Mouse (Mus musculus) heart, postnatal 36 days (tissue): ENCODE results near the gene Rnpepl1. TPM values are rescaled to one million over a fixed set of nuclear protein-coding genes. Genes with fewer than 3 reads are reported as not detected.

Experiments
- DNase-seq, 2 experiments: peaks; one replicate each; pipeline ENCODE4 v3.0.0; 2021 to 2022
- intact Hi-C: fragments of 180-260 bp; cut with DNase I; formaldehyde crosslinking; loops from one replicate; pipeline ENCODE4 v1.15.1; 2025
- total RNA-seq, 2 experiments: library from RNA; stranded (reverse); gene quantifications; 2 replicates each; pipeline ENCODE4 v1.2.3; 2021

Rnpepl1 gene
- total RNA-seq, 2 experiments from 2014 or later, result 79.4 to 82.5 TPM

DNA sequence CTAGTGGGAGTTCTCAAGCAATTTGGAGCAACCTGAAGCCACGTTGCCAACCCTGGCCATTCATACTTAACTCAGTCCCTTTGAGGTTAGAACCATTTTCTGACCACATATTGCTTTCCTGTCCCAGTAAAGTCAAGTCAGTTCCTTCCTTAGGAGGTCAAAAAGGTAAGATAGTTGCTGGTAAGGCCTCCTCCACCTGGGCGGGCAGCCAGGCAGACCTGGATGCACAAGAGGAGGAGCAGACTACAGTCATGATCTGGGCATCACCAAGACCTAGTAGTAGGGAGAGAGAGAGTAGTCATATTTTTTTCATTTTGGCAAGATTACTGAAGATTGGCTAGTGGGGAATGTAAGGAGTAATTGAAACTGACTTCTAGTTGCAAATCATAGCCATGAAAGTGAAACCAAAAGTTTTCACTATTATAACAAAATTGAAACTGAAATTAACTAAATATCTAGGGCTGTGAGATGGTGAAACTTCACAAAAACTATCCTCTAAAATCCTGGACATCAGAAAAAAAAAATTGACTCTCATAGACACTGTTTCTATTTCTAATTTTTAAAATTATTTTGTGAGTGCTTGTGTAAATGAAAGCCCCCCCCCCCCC lies 4.8 kb upstream of the Rnpepl1 start:
- DNase-seq, result no peak
- intact Hi-C loops, result no loop called here

DNA sequence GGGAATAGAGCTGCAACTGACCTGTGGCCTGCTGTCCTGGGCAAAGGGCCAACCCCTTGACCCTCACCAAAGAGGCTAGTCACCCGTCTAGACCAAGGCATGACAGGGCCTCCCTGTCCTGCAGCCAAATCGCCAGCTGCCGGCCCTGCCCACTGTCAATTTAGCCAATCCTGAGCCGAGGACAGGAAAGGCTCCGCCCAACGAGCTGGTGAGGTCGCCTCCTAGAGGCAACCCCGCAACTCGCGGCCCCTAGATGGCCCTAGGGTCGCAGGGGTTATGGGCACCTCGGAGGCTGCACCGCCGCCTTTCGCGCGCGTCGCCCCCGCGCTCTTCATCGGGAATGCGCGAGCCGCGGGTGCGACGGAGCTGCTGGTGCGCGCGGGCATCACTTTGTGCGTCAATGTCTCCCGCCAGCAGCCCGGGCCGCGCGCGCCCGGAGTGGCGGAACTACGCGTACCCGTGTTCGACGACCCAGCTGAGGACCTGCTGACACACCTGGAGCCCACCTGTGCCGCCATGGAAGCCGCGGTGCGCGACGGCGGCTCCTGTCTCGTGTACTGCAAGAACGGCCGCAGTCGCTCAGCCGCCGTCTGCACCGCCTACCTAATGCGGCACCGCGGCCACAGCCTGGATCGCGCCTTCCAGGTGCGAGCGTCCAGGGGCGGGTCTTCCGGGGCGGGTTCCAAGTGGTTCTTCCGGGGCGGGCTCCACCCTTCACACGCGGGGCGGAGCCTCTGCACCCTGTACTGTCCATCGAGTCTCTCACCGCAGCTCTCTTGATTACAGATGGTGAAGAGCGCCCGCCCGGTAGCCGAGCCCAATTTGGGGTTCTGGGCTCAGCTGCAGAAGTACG lies 3.6 kb upstream of the Rnpepl1 start, which contains the start of gene Dusp28:
Gene Dusp28 (plus strand): TSS at position 203 of the 853 bp plus-strand sequence.
- peak; percentile 84 to 87 for DNase-seq
- intact Hi-C loops, result no loop called here

DNA sequence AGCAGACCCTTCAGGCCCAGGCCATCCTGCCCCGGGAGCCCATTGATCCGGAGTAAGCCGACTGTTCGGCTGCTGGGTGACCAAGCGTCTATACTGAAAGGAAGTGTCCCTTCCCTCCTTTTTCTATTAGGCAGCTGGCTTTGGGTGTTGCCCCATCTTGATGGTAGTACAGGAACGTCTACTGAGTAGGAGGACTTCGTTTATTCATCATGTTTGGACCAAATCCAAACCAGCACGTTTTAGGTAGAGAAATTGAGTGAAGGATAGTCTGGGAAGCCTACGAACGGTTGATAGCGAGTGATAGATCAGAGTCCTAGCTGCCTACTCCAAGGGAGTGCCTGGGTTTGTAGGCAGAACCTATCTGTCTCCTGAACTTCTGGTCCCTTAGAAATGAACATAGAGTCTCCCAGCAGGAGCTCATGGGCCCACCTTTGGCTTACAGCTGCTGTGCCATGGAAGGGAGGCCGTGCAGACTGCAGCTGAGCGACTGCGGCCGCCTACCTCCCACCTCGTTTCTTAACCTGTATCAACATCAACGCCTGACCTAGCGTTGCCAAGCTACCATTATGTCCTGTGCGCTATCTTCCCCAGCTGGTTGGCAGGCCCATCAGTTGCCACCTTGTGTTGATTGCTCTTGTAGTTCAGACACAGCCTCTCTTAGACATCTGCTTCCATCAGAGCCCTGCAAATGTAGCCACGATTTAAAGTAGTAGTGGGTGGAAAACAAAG lies 2.8 kb upstream of the Rnpepl1 start:
- intact Hi-C loops, result no loop called here
- no peak for DNase-seq

DNA sequence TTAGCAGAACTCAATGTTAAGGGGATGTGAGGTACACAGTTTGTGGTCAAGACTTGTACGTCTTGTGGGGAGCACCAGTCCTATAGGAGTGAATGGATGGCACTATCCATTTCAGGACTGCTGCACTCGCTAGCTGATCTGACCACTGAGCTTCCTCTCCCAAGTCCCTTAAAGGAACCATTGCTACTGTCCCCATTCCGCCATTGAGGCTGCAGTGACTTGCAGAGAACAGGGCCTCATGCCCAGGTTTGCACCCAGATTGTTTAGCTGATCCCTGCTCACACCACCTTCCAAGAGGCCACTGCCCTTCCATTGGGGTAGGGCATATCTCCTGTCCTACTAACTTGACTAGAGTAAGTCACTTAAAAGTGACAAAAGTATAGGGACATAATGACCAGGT lies 1.9 kb upstream of the Rnpepl1 start:
- intact Hi-C loops, result no loop called here
- no peak for DNase-seq

DNA sequence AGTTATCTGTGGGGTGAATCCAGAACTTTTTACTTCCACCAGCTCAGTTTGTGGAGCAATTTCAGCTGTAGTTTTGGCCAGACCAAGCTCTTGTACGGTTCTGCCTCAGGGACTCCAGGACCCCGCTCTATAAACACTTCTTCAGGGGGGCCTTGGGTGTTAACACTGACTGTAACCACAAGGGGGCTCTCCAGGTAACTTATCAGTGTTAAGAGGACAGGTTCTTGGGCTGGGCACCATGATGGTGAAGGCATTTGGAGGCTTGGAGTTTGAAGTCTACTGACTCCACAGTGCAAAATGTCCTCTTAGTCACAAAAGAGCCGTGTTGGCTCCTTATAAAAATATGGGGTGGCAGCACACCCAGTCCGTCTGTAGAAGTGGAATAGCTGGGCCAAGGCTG lies 1.5 kb upstream of the Rnpepl1 start:
- intact Hi-C loops, result no loop called here
- DNase-seq, result no peak

DNA sequence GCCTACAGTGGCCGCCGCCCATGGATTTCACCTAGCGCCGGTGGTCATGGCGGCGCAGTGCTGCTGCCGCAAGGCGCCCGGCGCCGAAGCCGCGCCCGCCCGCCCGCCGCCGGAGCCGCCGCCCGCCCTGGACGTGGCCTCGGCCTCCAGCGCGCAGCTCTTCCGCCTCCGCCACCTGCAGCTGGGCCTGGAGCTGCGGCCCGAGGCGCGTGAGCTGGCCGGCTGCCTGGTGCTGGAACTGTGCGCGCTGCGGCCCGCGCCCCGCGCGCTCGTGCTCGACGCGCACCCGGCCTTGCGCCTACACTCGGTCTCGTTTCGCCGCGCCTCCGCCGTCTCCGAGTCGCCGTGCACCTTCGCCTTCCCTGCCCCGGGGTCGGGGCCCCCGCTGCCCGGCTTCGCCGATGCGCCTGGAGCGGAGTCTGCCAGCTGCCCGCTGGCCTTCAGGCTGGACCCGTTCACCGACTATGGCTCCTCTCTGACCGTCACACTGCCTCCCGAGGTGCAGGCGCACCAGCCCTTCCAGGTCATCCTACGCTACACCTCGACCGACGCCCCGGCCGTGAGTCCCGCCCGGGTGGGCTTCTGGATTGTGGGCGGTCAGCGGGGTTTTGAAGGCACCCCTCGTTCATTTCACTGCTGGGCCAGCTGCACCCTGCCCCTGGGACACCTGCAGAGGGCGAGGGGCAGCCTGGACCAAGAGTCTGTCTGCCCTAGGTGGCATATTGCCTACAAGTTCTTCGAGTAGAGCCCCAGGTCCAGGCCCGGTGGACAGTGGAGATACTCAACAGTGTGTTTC lies 540 bp downstream of the Rnpepl1 start:
- intact Hi-C loops, result loop anchor here (2.0 kb wide), 1 partner anchor 24 kb away; the partner anchor contains the start of gene Capn10
- peak; percentile 57 to 79 for DNase-seq

DNA sequence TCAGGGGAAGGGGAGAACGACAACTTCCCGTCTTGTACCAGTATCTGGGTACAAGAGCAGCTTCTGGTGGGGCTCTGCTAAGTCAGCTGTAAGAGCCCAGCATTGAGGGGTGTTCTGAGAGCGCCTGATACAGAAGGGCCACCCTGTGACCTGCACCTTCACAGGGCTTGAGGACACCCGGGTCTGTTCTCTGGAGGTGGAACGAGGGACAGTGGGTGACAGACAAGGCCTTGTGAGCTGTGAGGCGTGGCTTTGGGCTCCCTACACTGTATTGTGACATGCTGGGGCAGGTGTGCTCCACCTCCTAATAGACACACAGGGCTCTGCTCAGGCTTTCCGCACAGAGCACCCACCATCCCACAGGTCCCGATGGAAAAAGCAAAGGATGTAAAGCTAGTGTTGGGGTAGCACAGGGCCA lies 1.1 kb downstream of the Rnpepl1 start:
- intact Hi-C loops, result loop anchor here (2.0 kb wide), 1 partner anchor 23 kb away; the partner anchor contains the start of gene Capn10
- DNase-seq, result no peak

DNA sequence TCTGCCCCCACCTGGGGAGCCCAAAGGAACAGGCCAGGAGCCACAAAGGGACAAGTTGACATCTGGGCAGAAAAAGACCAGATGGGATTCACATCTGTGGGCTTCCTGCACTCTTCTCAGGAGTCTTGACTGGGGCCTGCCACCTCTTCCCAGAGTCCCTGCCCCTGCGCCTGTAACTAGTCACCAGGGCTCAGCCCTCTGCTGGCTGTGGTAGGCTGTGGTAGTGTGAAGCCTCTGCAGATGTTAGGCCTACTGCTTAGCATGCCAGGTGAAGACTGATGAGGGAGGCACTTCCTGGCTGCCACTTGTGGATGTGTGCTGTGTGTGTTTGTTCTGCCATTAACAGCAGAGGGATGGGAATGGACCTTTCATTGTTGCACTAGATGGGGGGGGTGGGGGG lies 1.7 kb downstream of the Rnpepl1 start:
- intact Hi-C loops, result no loop called here
- DNase-seq, result no peak

DNA sequence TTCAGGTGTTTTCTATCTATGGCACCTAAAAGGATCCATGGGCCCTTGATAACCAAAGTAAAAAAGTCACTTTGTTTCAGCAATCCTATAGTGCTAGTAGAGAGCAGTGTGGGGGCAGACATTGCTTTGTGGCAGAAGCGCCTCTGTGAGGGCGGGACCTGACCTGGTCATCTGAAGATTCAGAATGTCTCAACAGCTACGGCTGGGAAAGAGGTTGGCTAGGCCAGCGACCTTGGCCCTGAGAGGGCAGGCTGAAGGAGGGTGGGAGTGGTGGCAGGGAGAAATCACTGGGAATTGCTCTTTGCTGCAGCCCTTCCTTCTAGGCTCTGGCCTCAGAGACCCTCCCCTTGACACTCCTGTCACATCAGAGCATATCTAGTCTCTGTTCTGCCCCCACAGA lies 3.7 kb downstream of the Rnpepl1 start:
- intact Hi-C loops, result no loop called here
- no peak for DNase-seq

DNA sequence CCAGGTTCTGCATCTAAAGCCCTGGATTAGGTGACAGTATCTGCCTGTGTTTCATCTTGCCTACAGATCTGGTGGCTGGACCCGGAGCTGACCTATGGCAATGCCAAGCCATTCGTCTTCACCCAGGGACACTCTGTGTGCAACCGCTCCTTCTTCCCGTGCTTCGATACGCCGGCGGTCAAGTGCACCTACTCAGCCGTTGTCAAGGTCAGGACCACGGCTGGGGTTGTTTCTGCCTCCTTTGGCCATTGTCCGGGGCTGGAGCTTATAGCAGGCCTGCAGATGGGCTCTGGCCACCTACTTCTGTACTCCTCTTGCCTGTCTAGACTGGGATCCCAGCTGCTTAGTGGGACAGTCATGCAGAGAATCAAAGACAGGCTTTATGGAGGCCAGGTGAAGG lies 4.4 kb downstream of the Rnpepl1 start:
- intact Hi-C loops, result no loop called here
- DNase-seq, result no peak

DNA sequence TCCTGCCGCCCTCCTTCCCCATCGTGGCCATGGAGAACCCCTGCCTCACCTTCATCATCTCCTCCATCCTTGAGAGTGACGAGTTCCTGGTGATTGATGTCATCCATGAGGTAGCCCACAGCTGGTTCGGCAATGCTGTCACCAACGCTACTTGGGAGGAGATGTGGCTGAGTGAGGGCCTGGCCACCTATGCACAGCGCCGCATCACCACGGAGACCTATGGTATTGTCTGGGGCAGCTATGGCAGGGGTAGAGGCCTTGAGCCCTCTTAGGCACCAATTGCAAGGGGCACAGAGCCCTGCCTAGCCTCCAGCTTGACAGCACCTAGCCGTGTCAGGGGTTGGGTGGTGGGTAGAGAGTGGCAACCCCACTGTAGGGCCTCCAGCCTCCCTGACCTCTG lies 6.1 kb downstream of the Rnpepl1 start:
- no peak for DNase-seq
- intact Hi-C loops, result no loop called here

DNA sequence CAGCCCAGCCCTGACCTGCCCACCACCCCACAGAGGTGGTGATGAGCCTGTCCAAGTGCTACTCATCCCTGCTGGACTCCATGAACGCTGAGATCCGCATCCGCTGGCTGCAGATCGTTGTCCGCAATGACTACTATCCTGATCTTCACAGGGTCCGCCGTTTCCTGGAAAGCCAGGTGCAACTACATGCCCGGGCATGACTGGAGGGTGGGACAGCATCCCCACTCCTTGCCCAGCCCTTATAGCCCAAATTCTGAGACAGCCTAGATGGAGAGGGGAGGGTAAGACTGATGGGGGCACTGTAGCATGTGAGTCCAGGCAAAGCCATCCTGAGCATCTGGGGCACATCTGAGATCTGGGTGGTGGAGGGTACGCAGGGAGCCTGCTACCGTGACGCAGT lies 8.6 kb downstream of the Rnpepl1 start:
- intact Hi-C loops, result no loop called here
- no peak for DNase-seq

DNA sequence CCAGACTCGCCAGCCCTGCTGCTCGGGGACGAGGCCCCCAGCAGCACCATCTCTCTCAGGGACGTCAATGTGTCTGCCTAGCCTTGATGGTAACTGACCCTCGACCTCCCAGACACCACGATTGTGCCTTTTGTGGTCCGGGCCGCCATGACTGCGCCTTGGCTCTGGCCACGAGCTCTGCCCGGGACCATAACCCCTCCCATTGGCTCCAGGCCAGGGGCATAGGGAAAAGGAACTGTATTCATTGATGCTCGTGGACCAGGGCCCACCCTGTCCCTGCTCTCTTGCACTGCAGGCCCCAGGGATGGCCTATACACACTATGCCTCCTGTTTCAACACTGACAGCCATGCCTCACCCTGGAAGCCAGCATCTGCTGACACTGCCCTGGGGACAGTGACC lies 9.2 kb downstream of the Rnpepl1 start:
- no peak for DNase-seq
- intact Hi-C loops, result no loop called here

DNA sequence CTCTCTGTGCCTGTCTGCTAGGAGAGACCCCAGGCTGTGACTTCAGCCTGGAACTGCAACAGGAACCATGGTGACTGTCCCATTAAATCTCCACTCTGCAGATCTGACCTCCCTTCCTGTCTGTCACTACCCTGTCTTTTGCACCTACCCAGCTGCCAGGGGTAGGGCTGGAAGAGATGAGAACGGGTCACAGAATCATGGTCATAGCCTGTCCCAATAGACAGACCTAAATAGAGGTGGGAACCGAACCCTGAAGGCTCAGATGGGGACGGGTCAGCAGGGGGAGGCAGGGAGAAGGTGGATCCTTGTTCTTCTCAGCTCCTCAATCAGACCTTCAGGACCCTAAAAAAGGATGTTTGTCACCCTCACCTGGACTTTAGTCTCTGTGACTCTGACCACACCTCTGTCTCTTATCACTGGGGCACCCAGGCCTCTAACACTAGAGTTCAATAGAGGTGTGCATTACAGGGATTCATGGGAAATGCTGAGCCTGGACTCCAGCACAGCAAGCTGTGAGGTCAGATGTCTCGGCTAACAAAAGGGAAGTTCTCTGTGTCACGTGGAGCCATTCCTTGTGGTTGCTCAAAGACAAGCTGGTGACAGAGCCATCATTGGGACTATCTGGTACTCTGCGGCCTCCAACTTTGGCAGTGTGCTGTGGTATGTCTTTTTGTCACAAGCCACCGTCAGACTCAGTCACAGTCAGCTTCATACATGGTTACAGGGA lies 10.1 kb downstream of the Rnpepl1 start:
- no peak for DNase-seq
- intact Hi-C loops, result no loop called here

DNA sequence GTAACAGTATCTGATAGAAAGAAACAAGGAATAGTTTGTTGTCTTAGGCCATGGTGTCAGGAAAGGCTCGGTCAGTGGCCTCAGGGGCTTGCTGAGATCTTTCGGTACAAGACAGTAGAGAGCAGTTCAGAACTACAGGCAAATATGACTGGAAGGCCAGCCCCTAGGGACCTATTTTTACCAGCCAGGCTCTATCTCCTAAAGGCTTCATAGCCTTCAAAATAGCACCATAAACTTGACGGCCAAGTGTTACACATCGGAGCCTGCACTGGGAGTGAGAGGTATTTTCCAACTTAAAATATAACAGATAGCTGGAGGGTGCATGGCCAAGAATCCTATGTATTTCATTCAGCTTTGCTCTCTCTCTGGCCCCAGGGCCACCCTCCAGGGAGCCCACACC lies 10.9 kb downstream of the Rnpepl1 start:
- no peak for DNase-seq
- intact Hi-C loops, result no loop called here

DNA sequence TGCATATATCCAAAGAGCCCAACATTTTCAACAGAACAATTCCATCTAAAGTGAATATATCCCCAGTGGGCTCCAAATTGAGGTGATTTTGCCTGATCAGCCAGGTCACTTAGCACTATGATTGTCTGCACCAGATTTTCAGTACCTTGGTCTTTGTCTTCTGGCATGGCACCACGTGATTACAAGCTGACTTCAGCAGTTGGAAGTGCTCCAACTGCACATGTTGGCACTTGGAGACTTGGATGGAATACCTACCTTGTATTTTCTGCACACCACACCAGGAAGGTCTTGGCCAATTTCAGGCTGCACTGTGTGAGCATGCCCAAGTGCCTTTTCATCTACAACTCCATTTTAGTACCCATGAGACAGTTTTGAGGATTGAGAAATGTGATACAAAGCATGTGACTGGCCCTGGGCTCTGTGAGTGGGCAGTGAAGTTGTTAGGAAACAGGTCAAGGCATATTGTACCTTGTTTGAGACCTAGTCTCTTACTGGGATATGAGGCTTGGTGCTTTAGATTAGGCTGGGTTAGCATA lies 19.7 kb downstream of the Rnpepl1 start:
- intact Hi-C loops, result no loop called here
- DNase-seq, result no peak

DNA sequence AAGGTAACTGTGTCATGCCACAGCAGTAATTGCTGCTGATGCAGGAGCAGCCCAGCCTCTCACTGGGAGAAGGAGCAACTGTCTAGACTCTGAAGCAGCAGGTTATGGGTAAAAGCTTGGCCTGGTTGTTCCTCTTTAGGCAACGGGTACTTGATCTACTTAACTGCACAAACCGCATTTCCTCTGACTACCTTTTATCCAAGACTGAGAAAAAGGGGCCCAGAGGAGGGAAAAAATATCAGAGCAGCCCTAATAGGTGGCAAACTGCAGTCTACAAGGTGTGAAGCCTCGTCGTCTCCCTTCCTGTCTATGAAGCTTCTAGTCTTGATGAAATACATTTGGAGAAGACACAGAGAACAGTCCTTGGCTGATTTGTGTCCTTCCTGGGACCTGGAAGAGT lies 23.0 kb downstream of the Rnpepl1 start:
- DNase-seq, result no peak
- intact Hi-C loops, result loop anchor here (2.0 kb wide), 1 partner anchor 23 kb away; the partner anchor contains the start of gene Rnpepl1

DNA sequence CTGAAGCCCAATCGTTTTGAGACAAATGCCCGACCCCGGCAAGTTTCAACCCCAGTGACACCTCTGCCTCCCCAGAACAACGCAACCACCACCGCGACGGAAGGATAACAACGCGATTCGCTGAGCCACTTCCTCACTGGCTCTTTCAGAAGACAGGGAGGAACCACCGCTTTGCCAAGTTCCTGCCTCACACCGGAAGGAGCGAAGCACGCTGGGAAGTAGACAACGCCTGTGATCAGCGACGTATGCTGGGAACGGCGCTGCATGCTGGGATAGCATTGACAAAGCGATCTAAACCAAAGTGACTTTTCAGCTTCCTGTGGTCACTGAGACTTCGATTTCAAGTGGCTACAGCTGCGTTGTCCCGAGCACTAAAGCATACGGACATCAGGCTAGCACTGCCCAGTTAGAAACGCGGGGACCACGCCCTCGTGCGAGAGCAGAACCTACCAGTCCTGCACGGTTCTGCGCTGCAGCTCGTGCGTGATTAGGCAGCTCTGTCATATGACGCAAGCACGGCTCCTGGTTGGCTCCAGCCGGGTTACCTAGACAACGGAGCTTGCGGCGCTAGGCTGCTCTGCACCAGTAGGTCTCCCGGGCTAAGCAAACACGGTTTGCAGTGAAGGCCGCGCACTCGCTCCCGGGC lies 23.7 kb downstream of the Rnpepl1 start, which contains the start of gene Capn10:
Gene Capn10 (plus strand): TSS at position 195 of the 646 bp plus-strand sequence.
- intact Hi-C loops, result loop anchor here (2.0 kb wide), 1 partner anchor 24 kb away; the partner anchor contains the start of gene Rnpepl1
- peak; percentile 92 to 95 for DNase-seq
